Mouse (Mus musculus) embryonic fibroblast, embryonic 13.5 days (primary cell): ENCODE measurements at regions not wholly inside any gene's neighbourhood (a gene's known extent, or its start where the extent isn't known, plus 50 kb on each side); places are given as distances from the start of the nearest gene placed in this dataset.

ENCODE experiments used
- CTCF ChIP-seq: IDR thresholded peaks from 2 replicates; pipeline ENCODE4 v1.5.1; 2011; ENCODE audit warnings: mild to moderate bottlenecking, control low read depth, low read length, moderate library complexity, borderline replicate concordance; ENCODE audit not compliant: insufficient read depth
- POLR2A ChIP-seq: IDR thresholded peaks from 2 replicates; pipeline ENCODE4 v1.6.1; 2011; ENCODE audit warnings: low read depth, mild to moderate bottlenecking, control low read depth, low read length, moderate library complexity

DNA sequence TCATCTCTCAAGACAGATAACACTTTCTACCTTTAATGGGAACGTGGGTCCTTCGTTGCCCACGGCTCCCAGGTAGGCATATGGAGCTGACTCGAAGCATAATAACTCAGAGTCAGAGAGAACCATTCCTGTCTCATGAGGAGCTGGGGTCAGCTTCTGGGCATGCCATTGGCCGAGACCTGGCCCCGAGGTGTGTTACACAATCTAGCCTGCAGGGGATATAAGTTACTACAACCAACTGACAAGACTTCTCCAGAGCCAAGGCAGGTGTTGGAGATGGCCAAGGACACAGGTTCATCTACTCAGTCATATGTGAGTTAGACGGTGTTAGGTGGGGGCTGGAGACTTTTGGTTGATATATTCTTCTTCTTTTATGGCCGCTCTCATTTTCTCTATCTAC is 120.4 kb downstream of the Pja2 start:
- TF ChIP-seq POLR2A: no peak
- no peak for TF ChIP-seq CTCF
